Mouse (Mus musculus): ENCODE data around the gene Slc35a5. TPM values are rescaled to one million over a fixed set of nuclear protein-coding genes. Genes with fewer than 3 reads are reported as not detected.

The Slc35a5 gene
- polyA plus RNA-seq, 1 experiment from 2014 or later: 37.0 TPM

Other genes with a start within 250 kb of the Slc35a5 start
- gene Cd200r3, start 215.0 kb downstream of the Slc35a5 start, polyA plus RNA-seq (2015; fragmentation: Nextera tagmentation; extraction: Ambion mirVana): not detected in 2 replicates
- 19.6 and 32.8 TPM in 2 replicates for gene Ccdc80, start 65.3 kb downstream of the Slc35a5 start, polyA plus RNA-seq (2015; fragmentation: Nextera tagmentation; extraction: Ambion mirVana)
- 52.0 and 54.0 TPM in 2 replicates for gene Atg3, start 79 bp upstream of the Slc35a5 start, polyA plus RNA-seq (2015; fragmentation: Nextera tagmentation; extraction: Ambion mirVana)
- 0.06 and 0.10 TPM in 2 replicates for gene Btla, start 65.6 kb upstream of the Slc35a5 start, polyA plus RNA-seq (2015; fragmentation: Nextera tagmentation; extraction: Ambion mirVana)